Mouse (Mus musculus): ENCODE measurements at regions not wholly inside any gene's neighbourhood (a gene's known extent, or its start where the extent isn't known, plus 50 kb on each side); places are given as distances from the start of the nearest gene placed in this dataset.

DNA sequence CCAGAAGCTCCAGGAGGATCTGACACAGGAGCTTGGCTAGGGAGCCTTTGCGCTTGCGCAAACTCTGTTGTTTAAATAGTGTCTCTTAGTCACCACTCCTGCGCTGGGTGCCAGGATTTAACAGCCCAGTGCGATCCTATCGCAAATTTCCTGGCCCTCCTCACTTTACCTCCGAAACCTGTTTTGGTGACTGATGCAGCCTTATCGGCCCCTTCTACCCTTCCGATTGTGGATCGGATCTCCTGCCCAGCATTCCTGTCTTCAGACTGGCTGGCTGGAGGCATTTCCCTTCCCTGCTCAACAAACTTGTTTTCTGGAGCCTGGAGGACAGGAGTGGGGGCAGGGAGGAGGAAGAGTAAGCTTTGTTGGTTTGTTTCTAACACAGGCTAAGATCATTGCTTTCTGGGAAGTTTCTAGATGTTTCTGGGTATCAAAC is 56.0 kb upstream of the Cdkn3 start:
- TF ChIP-seq CTCF (IDR thresholded peaks at IDR 0.05; ENCODE audit: low read depth) (no peak), EP300 (IDR thresholded peaks at IDR 0.05; ENCODE audit: low read depth) (no peak)

Data from heart, postnatal 0 days (tissue).